ENCODE assay signal across 10 mouse cellular contexts in the genomic region with DNA sequence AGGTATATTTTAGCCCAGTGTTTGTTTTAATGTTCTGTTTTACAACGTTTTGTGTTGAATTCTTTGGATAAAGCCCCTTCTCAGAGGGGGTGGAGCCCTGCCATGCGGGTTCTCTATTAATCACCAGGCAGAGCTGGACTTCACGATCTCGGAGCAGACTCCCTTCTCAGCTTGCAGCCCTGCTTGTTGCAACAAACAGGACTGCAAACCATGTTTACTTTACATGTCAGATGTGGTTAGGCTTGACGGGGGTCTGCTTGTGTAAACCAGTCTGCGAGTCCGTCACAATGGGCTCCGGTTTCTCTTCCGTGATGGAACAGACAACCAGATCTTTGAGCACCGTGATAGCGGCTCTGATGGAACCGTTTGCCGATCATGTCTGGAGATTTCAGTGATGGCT.
DNase-seq lines count a peak whose midpoint lies in the region; ATAC-seq and TF ChIP-seq lines count a peak whose summit lies in the region.
"Had no signal": no experiment of that assay in that cellular context is flagged by ENCODE, and none has a peak within 500 bp of the region (broad histone marks: within the 10 kb centered on the region; RNA-seq: fewer than 3 reads in every experiment).

No protein-coding gene starts in this region.

- H3K4me3 ChIP-seq in liver, embryonic 11.5 days (ENCODE audit: low read depth, low read length): no peak overlapping the region
- no peak overlapping the region for H3K4me3 ChIP-seq in liver, postnatal 0 days (ENCODE audit: low read depth, low read length)
- H3K4me3 ChIP-seq in hindbrain, postnatal 0 days (ENCODE audit: low read length): no peak overlapping the region
- H3K4me3 ChIP-seq in neural tube, embryonic 13.5 days: no peak overlapping the region
- no peak overlapping the region for H3K4me3 ChIP-seq in forebrain, embryonic 11.5 days (ENCODE audit: low read depth, low read length)
- H3K4me3 ChIP-seq: forebrain, embryonic 10.5 days had no signal

- H3K4me1 ChIP-seq in liver, embryonic 11.5 days (replicated peaks; ENCODE audit: control insufficient read depth, insufficient read depth, low read length): no peaks in the 10 kb centered on the region
- H3K4me1 ChIP-seq in liver, postnatal 0 days (ENCODE audit: insufficient read depth): no peaks in the 10 kb centered on the region
- H3K4me1 ChIP-seq in hindbrain, postnatal 0 days (ENCODE audit: insufficient read depth, low read length): no peaks in the 10 kb centered on the region
- no peaks in the 10 kb centered on the region for H3K4me1 ChIP-seq in neural tube, embryonic 13.5 days (replicated peaks)
- H3K4me1 ChIP-seq in forebrain, embryonic 11.5 days (replicated peaks; ENCODE audit: control insufficient read depth, insufficient read depth, low read length): no peaks in the 10 kb centered on the region

- H3K27me3 ChIP-seq in liver, embryonic 11.5 days (replicated peaks; ENCODE audit: control insufficient read depth, insufficient read depth, low read length): no peaks in the 10 kb centered on the region
- H3K27me3 ChIP-seq in liver, postnatal 0 days (ENCODE audit: insufficient read depth, low read length): no peaks in the 10 kb centered on the region
- no peaks in the 10 kb centered on the region for H3K27me3 ChIP-seq in hindbrain, postnatal 0 days (ENCODE audit: insufficient read depth, low read length)
- no peaks in the 10 kb centered on the region for H3K27me3 ChIP-seq in neural tube, embryonic 13.5 days
- H3K27me3 ChIP-seq in forebrain, embryonic 11.5 days (ENCODE audit: control insufficient read depth, insufficient read depth, low read length): no peaks in the 10 kb centered on the region

- TF ChIP-seq EP300 in liver, postnatal 0 days (IDR thresholded peaks at IDR 0.05; ENCODE audit: low read depth): no peak

- 61% methylated on average over 13 of the region's 13 CpGs for WGBS in liver, embryonic 11.5 days
- 59% methylated on average over 13 of the region's 13 CpGs for WGBS in liver, postnatal 0 days (ENCODE audit: insufficient replicate concordance)
- WGBS in hindbrain, postnatal 0 days: 78% methylated on average over 13 of the region's 13 CpGs
- WGBS in neural tube, embryonic 13.5 days: 71% methylated on average over 13 of the region's 13 CpGs
- 85% methylated on average over 13 of the region's 13 CpGs for WGBS in forebrain, embryonic 11.5 days

- no peak overlapping the region for H3K27ac ChIP-seq in liver, embryonic 11.5 days (ENCODE audit: low read depth, low read length)
- no peak overlapping the region for H3K27ac ChIP-seq in liver, postnatal 0 days (ENCODE audit: low read depth)
- H3K27ac ChIP-seq in hindbrain, postnatal 0 days: no peak overlapping the region
- no peak overlapping the region for H3K27ac ChIP-seq in neural tube, embryonic 13.5 days (replicated peaks)
- H3K27ac ChIP-seq in forebrain, embryonic 11.5 days (ENCODE audit: low read depth, low read length): no peak overlapping the region
- H3K27ac ChIP-seq: forebrain, embryonic 10.5 days had no signal

- no peaks in the 10 kb centered on the region for H3K36me3 ChIP-seq in liver, embryonic 11.5 days (ENCODE audit: control insufficient read depth, insufficient read depth, low read length)
- H3K36me3 ChIP-seq in liver, postnatal 0 days (replicated peaks; ENCODE audit: insufficient read depth, low read length): no peaks in the 10 kb centered on the region
- H3K36me3 ChIP-seq in hindbrain, postnatal 0 days (ENCODE audit: insufficient read depth, low read length): no peaks in the 10 kb centered on the region
- no peaks in the 10 kb centered on the region for H3K36me3 ChIP-seq in neural tube, embryonic 13.5 days
- H3K36me3 ChIP-seq in forebrain, embryonic 11.5 days (ENCODE audit: control insufficient read depth, insufficient read depth, low read length): no peaks in the 10 kb centered on the region
- H3K36me3 ChIP-seq: forebrain, embryonic 10.5 days had no signal

- no peaks in the 10 kb centered on the region for H3K9me3 ChIP-seq in liver, embryonic 11.5 days (ENCODE audit: control insufficient read depth, low read length)
- H3K9me3 ChIP-seq in liver, postnatal 0 days (ENCODE audit: low read length): no peaks in the 10 kb centered on the region
- H3K9me3 ChIP-seq in hindbrain, postnatal 0 days (ENCODE audit: low read length): no peaks in the 10 kb centered on the region
- H3K9me3 ChIP-seq in neural tube, embryonic 13.5 days: no peaks in the 10 kb centered on the region
- no peaks in the 10 kb centered on the region for H3K9me3 ChIP-seq in forebrain, embryonic 11.5 days (ENCODE audit: control insufficient read depth, low read length)
- H3K9me3 ChIP-seq: forebrain, embryonic 10.5 days had no signal

- no peak overlapping the region for H3K9ac ChIP-seq in liver, embryonic 11.5 days (ENCODE audit: low read depth, low read length)
- no peak overlapping the region for H3K9ac ChIP-seq in liver, postnatal 0 days (replicated peaks)
- H3K9ac ChIP-seq in hindbrain, postnatal 0 days (replicated peaks; ENCODE audit: low read length): no peak overlapping the region
- H3K9ac ChIP-seq in neural tube, embryonic 13.5 days: no peak overlapping the region
- no peak overlapping the region for H3K9ac ChIP-seq in forebrain, embryonic 11.5 days (ENCODE audit: low read length)

- no peak for TF ChIP-seq CTCF in liver, postnatal 0 days (IDR thresholded peaks at IDR 0.05; ENCODE audit: low read depth)
- TF ChIP-seq CTCF in hindbrain, postnatal 0 days (IDR thresholded peaks at IDR 0.05; ENCODE audit: low read depth): no peak

- ATAC-seq in liver, embryonic 11.5 days (replicated peaks; ENCODE audit: low FRiP score): no peak
- ATAC-seq in liver, postnatal 0 days: no peak
- ATAC-seq in hindbrain, postnatal 0 days: no peak
- ATAC-seq in neural tube, embryonic 13.5 days (ENCODE audit: low read depth): no peak
- ATAC-seq in forebrain, embryonic 11.5 days (replicated peaks; ENCODE audit: low FRiP score): no peak

- peak overlapping the region; percentile 28 for H3K4me2 ChIP-seq in liver, embryonic 11.5 days
- no peak overlapping the region for H3K4me2 ChIP-seq in liver, postnatal 0 days (ENCODE audit: low read depth, low read length)
- peak overlapping the region; percentile 3; the same call in 1 of the 2 replicates for H3K4me2 ChIP-seq in hindbrain, postnatal 0 days (ENCODE audit: low read depth, low read length)
- peak overlapping the region; percentile 16; the same call in 1 of the 2 replicates for H3K4me2 ChIP-seq in neural tube, embryonic 13.5 days
- no peak overlapping the region for H3K4me2 ChIP-seq in forebrain, embryonic 11.5 days (ENCODE audit: low read depth, low read length, severe bottlenecking)

- DNase-seq in liver, embryonic 11.5 days (ENCODE audit: low spot score): no peak
- no peak for DNase-seq in liver, postnatal 0 days
- DNase-seq in embryo, embryonic 9.5 days (ENCODE audit: extremely low spot score): peak; percentile 24
- DNase-seq in hindbrain, postnatal 0 days (ENCODE audit: low spot score): no peak
- DNase-seq in frontal cortex, postnatal 14 days (ENCODE audit: low spot score in 2 of 2): no peak
- no peak for DNase-seq in forebrain, embryonic 11.5 days (ENCODE audit: low spot score)
- DNase-seq: adrenal gland, adult 8-10 months; cerebellum, adult 18-20 months had no signal

Comparison
In these comparisons a context has a peak if more than half of its experiments do, and no peak if none do; other contexts are left out.
1. H3K4me2 ChIP-seq: peak in liver, embryonic 11.5 days (single experiment), hindbrain, postnatal 0 days (single experiment) and neural tube, embryonic 13.5 days (single experiment); none in liver, postnatal 0 days (single experiment) and forebrain, embryonic 11.5 days (single experiment).